Mouse (Mus musculus) urinary bladder, postnatal 10 days (tissue): ENCODE results near the gene Vmn1r3.
"Not testable (repeated sequence)": the region's sequence is repeated elsewhere in the genome, so short reads cannot be mapped to it uniquely, and the experiment has no call there.

ENCODE experiments used
- DNase-seq: peaks from one replicate; pipeline ENCODE4 v3.0.0; 2022; ENCODE audit warnings: low spot score

Gene Vmn1r3

DNA sequence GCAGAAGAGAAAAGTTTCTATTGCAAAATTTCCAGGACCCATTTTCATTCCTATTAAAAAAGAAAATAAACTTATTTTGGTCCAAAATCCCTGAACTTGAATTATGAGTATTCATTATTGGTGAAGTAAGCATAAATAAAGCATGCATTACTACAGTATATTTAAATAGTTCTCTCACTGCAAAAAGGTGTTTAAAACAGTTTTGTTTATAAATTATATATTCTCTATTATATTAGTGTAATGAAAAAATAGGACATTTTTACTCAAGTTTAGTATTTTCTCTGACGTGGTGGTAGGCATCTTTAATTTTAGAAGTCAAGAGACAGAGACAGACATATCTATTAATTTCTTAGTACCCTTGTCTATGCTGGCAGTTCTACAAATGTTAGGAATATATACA lies at the start of gene Vmn1r3:
TSS of gene Vmn1r3 (minus strand) at position 101 of the 400 bp plus-strand sequence.
- DNase-seq: not testable (repeated sequence)

GRCm38 (mm10) chr4:3232053-3232452 lies 46.9 kb upstream of the Vmn1r3 start:
- DNase-seq: no peak

- peak; percentile 32 for DNase-seq
Measured at GRCm38 (mm10) chr4:3230908-3231684, 45.9 kb upstream of the Vmn1r3 start.

GRCm38 (mm10) chr4:3229532-3229931 lies 44.4 kb upstream of the Vmn1r3 start:
- peak; percentile 65 for DNase-seq

- no peak for DNase-seq
Measured at GRCm38 (mm10) chr4:3228476-3228875, 43.3 kb upstream of the Vmn1r3 start.

GRCm38 (mm10) chr4:3227751-3228150 lies 42.6 kb upstream of the Vmn1r3 start:
- DNase-seq: no peak

DNA sequence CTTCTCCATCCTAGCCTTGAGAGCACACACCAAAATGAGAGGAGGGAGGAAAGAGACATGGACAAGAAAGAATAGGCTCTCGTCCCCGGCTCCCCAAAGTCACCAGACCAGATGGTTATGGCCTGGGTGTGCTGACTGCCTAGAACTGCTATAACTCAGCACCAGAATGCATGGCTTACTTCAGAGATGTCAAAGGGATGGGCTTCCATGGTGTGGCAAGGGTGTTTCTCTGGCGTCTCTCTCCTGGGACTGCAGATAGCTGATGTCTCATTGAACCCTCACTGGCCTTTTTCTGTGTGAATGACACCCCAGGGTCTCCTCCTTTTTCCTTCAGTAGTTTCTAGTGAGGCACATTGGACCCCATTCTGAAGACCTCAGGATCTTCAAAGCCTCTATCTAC lies 41.3 kb upstream of the Vmn1r3 start:
- DNase-seq: no peak

- DNase-seq: not testable (repeated sequence)
Measured at GRCm38 (mm10) chr4:3225416-3225815, 40.3 kb upstream of the Vmn1r3 start.

- DNase-seq: not testable (repeated sequence)
Measured at GRCm38 (mm10) chr4:3224848-3225247, 39.7 kb upstream of the Vmn1r3 start.

- DNase-seq: not testable (repeated sequence)
Measured at GRCm38 (mm10) chr4:3223483-3224209, 38.5 kb upstream of the Vmn1r3 start.

- not testable (repeated sequence) for DNase-seq
Measured at GRCm38 (mm10) chr4:3216382-3216781, 31.2 kb upstream of the Vmn1r3 start.

DNA sequence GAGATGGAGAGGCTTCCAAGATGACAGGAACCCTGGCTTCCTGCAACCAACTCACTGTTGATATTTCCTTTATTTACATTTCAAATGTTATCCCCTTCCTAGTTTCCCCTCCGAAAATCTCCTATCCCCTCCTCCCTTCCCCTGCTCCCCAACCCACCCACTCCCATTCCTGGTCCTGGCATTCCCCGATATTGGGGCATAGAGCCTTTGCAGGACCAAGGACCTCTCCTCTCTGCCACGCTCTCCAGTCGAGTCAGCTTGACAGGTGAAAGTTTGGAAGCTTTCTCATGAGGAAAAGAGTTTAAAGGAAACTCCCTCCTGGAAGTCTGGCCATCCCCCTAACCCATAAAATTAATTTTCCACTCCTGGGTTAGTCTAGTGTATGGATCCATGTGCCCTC lies 28.2 kb upstream of the Vmn1r3 start:
- not testable (repeated sequence) for DNase-seq

DNA sequence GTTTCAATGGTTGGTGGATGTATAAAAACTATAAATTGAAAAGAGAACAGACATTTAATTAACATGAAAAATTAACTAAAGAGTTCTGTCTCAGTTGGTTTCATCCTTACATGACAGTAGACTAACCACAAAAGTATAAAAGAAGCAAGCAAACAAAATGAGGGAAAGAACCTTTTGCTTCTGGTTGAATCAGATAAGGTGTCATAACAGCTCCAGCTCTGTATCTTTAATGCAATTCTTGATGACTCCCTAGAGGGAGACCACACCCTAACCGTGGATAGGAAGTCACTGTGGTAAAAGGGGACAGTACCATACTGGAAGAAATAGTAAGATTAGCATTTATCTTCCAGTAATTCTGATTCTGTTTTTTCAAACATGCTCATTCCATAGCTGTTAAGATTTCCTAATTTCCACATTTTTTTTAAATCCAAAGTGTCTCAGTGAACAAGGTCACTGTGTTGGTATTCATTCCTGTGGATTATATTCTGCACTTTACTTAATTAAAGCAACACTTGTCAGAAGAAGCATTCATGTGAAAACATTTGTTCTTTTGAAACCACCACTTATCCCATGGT lies 24.6 kb upstream of the Vmn1r3 start:
- not testable (repeated sequence) for DNase-seq

- DNase-seq: not testable (repeated sequence)
Measured at GRCm38 (mm10) chr4:3176746-3177490, 8.2 kb downstream of the Vmn1r3 start.

GRCm38 (mm10) chr4:3176195-3176594 lies 9.0 kb downstream of the Vmn1r3 start:
- not testable (repeated sequence) for DNase-seq

DNA sequence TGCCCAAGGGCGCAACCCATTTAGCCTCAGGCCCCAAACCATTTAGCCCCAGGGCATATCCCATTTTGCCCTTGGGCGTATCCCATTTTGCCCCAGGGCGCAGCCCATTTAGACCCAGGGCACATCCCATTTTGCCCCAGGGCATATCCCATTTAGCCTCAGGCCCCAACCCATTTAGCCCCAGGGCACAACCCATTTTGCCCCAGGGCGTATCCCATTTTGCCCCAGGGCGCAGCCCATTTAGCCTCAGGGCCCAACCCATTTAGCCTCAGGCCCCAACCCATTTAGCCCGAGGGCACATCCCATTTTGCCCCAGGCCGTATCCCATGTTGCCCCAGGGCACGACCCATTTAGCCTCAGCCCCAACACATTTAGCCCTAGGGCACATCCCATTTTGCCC lies 9.4 kb downstream of the Vmn1r3 start:
- DNase-seq: not testable (repeated sequence)

DNA sequence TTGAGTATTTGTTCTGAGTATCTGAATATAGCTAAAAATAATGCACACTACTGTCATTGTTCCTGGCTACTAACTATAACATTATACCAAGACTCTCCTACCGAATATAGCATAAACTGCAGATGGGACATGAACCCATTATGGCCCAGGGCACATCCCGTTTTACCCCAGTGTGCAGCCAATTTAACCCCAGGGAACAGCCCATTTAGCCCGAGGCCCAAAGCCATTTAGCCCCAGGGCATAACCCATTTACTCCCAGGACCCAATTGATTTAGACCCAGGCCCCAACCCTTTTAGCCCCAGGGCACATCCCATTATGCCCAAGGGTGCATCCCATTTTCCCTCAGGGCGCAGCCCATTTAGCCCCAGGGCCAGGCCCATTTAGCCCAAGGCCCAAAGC lies 10.6 kb downstream of the Vmn1r3 start:
- DNase-seq: not testable (repeated sequence)

DNA sequence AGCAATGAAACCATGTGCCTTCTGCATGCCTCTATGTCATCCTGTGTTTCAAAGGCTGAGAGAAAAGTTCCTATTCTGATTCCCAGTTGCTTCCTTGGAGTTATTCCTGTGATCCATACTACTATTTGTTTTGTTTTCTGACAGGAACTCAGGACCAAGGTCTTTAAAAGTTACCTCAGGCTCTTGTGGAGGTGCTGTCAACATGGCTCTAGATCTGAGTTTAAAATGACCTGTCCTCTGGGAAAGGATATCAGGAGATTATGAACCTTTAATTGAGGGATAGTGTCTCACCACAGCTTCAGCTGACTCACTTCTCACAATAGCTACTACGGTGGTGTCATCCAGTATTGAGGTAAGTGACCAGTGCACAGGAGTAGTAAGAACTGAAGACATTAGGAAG lies 18.1 kb downstream of the Vmn1r3 start, which contains the start of gene Vmn1r2:
TSS of gene Vmn1r2 (plus strand) at position 301 of the 400 bp plus-strand sequence.
- not testable (repeated sequence) for DNase-seq

- DNase-seq: peak; percentile 54
Measured at GRCm38 (mm10) chr4:3165046-3165445, 20.1 kb downstream of the Vmn1r3 start.

- not testable (repeated sequence) for DNase-seq
Measured at GRCm38 (mm10) chr4:3164429-3164828, 20.7 kb downstream of the Vmn1r3 start.

- DNase-seq: not testable (repeated sequence)
Measured at GRCm38 (mm10) chr4:3153320-3153719, 31.8 kb downstream of the Vmn1r3 start.

GRCm38 (mm10) chr4:3147926-3148325 lies 37.2 kb downstream of the Vmn1r3 start:
- DNase-seq: not testable (repeated sequence)
